Mouse (Mus musculus): ENCODE data around the gene Ssh2.

GRCm38 (mm10) chr11:77195360-77196109 is 20.6 kb upstream of the Ssh2 start:
- no peak for TF ChIP-seq CTCF (IDR thresholded peaks at IDR 0.05; ENCODE audit: low read depth)
- TF ChIP-seq EP300 (optimal IDR thresholded peaks at IDR 0.05) = no peak
